Mouse (Mus musculus) testis, adult 2 months (tissue): ENCODE data around the gene Angel1.

Experiments
- CTCF ChIP-seq: fragments of 200-500 bp; IDR thresholded peaks from 2 replicates; pipeline ENCODE4 v1.5.1; 2012; ENCODE audit warnings: low read depth, mild to moderate bottlenecking, inconsistent platforms, low read length, moderate library complexity; ENCODE audit not compliant: control insufficient read depth, insufficient read depth, insufficient replicate concordance
- POLR2A ChIP-seq: fragments of 200-500 bp; IDR thresholded peaks from 2 replicates; pipeline ENCODE4 v1.6.1; 2012; ENCODE audit warnings: low read depth, mild to moderate bottlenecking, inconsistent platforms, low read length, moderate library complexity; ENCODE audit not compliant: control insufficient read depth

DNA sequence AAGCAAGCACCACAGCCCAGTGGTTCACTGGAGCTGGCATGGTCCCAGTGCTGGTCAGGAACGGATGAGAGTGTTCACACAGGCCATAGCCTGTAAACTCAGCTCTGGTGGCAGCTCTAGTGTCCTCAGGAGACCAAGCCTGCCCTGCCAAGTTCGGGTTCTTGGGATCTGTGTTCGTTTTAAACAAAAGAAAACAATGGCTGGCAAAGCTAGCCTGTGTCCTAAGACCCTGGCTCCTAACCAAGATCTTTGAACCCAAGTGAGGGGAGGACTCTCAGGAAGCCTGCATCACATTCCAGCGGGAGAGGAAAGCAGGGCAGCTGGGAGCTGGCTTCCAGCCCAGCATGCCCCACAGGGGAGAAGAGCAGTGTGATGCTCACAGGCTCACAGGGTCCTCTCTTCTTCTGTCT, 44.0 kb upstream of the Angel1 start:
- no peak for TF ChIP-seq POLR2A
- TF ChIP-seq CTCF: no peak
